Comparison of ENCODE assay signal across 12 mouse cellular contexts in the genomic region with DNA sequence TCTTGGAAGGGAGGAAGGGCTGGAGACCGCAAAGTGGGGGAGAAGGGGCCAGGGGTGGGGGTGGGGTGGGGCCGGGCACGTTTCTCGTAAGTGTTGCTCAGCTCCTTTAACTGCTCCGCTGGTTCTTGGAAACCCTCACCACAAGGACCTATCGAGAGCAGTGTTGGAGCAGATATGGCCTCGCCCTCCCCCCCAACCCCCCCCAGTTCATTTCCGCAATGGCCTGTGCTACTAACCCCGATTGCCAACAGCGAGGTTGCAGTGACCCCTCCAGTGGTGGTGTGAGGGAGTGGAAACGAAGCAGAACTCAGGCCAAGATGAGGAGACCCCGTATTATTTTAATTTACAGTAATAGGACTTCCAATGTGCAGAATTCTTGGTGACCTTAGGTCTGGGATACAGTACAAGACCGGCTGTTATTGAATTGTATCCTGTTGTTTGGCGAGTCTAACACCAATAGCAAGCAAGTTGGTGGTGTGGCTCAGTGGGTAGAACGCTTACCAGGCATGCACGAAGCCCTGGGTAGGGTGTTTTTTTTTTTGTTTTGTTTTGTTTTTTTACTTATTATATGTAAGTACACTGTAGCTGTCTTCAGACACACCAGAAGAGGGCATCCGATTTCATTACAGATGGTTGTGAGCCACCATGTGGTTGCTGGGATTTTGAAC. TPM values are rescaled to one million over a fixed set of nuclear protein-coding genes. Genes with fewer than 3 reads are reported as not detected.
DNase-seq lines count a peak whose midpoint lies in the region; ATAC-seq and TF ChIP-seq lines count a peak whose summit lies in the region.
"Had no signal": no experiment of that assay in that cellular context is flagged by ENCODE, and none has a peak within 500 bp of the region (broad histone marks: within the 10 kb centered on the region; RNA-seq: fewer than 3 reads in every experiment).

No protein-coding gene starts in this region.

- peaks cover 7% of the 10 kb centered on the region for H3K36me3 ChIP-seq in forebrain, embryonic 10.5 days (replicated peaks)
- H3K36me3 ChIP-seq in forebrain, embryonic 14.5 days (ENCODE audit: control insufficient read depth, insufficient read depth, low read length), result no peaks in the 10 kb centered on the region
- H3K36me3 ChIP-seq in liver, embryonic 13.5 days, result peaks cover 11% of the 10 kb centered on the region
- H3K36me3 ChIP-seq in stomach, postnatal 0 days (ENCODE audit: control insufficient read depth, insufficient read depth, low read length), result no peaks in the 10 kb centered on the region

- H3K4me3 ChIP-seq in forebrain, embryonic 10.5 days, result no peak overlapping the region
- no peak overlapping the region for H3K4me3 ChIP-seq in forebrain, embryonic 14.5 days (ENCODE audit: low read depth, low read length)
- H3K4me3 ChIP-seq in liver, embryonic 13.5 days (replicated peaks), result peak overlapping the region; percentile 31
- H3K4me3 ChIP-seq in stomach, postnatal 0 days (ENCODE audit: low read depth, low read length), result no peak overlapping the region
- H3K4me3 ChIP-seq: limb, embryonic 10.5 days had no signal

- H3K9ac ChIP-seq in forebrain, embryonic 14.5 days (ENCODE audit: low read length), result no peak overlapping the region
- peak overlapping the region; percentile 80 for H3K9ac ChIP-seq in liver, embryonic 13.5 days
- H3K9ac ChIP-seq in stomach, postnatal 0 days (ENCODE audit: low read length), result no peak overlapping the region

- TF ChIP-seq CTCF in stomach, postnatal 0 days (IDR thresholded peaks at IDR 0.05; ENCODE audit: low read depth), result no peak

- no peak for DNase-seq in forebrain, embryonic 10.5 days (ENCODE audit: extremely low spot score, low spot score)
- no peak for DNase-seq in forebrain, embryonic 14.5 days (ENCODE audit: low spot score)
- DNase-seq in spleen, postnatal 10 days (ENCODE audit: low spot score in 2 of 2), result peak; percentile 33 to 59
- no peak for DNase-seq in spleen, adult 18-20 months
- peak; percentile 76 for DNase-seq in liver, embryonic 13.5 days
- DNase-seq in stomach, postnatal 0 days (ENCODE audit: low spot score), result peak; percentile 52
- DNase-seq in right cerebral cortex, adult 2 months (ENCODE audit: low spot score in 2 of 2), result no peak
- DNase-seq in layer of hippocampus, postnatal 36 days, result no peak
- DNase-seq: cerebellum, adult 8-10 months; gastrocnemius, postnatal 36 days; kidney, adult 11 months had no signal

- peak overlapping the region; percentile 64; the same call in 1 of the 2 replicates for H3K27ac ChIP-seq in forebrain, embryonic 10.5 days
- no peak overlapping the region for H3K27ac ChIP-seq in forebrain, embryonic 14.5 days (ENCODE audit: low read depth, low read length)
- H3K27ac ChIP-seq in liver, embryonic 13.5 days, result peak overlapping the region; percentile 99
- H3K27ac ChIP-seq in stomach, postnatal 0 days (replicated peaks), result no peak overlapping the region
- H3K27ac ChIP-seq: limb, embryonic 10.5 days had no signal

- no peak overlapping the region for H3K4me2 ChIP-seq in forebrain, embryonic 14.5 days (ENCODE audit: low read length)
- H3K4me2 ChIP-seq in liver, embryonic 13.5 days, result peak overlapping the region; percentile 65
- no peak overlapping the region for H3K4me2 ChIP-seq in stomach, postnatal 0 days (replicated peaks; ENCODE audit: low read depth)

- H3K9me3 ChIP-seq in forebrain, embryonic 10.5 days, result no peaks in the 10 kb centered on the region
- H3K9me3 ChIP-seq in forebrain, embryonic 14.5 days (replicated peaks; ENCODE audit: control insufficient read depth, low read length), result no peaks in the 10 kb centered on the region
- no peaks in the 10 kb centered on the region for H3K9me3 ChIP-seq in liver, embryonic 13.5 days (replicated peaks)
- H3K9me3 ChIP-seq in stomach, postnatal 0 days (ENCODE audit: control insufficient read depth, low read length), result no peaks in the 10 kb centered on the region
- H3K9me3 ChIP-seq: limb, embryonic 10.5 days had no signal

- 81% methylated on average over 17 of the region's 17 CpGs for WGBS in forebrain, embryonic 10.5 days
- 81% methylated on average over 17 of the region's 17 CpGs for WGBS in forebrain, embryonic 14.5 days
- 18% methylated on average over 17 of the region's 17 CpGs for WGBS in liver, embryonic 13.5 days (ENCODE audit: insufficient replicate concordance)
- WGBS in stomach, postnatal 0 days, result 66% methylated on average over 17 of the region's 17 CpGs

- H3K27me3 ChIP-seq in forebrain, embryonic 10.5 days (ENCODE audit: poor library complexity, severe bottlenecking), result peaks cover 23% of the 10 kb centered on the region
- H3K27me3 ChIP-seq in forebrain, embryonic 14.5 days (replicated peaks; ENCODE audit: control insufficient read depth, insufficient read depth, low read length), result no peaks in the 10 kb centered on the region
- no peaks in the 10 kb centered on the region for H3K27me3 ChIP-seq in liver, embryonic 13.5 days
- H3K27me3 ChIP-seq in stomach, postnatal 0 days (ENCODE audit: control insufficient read depth, insufficient read depth, low read length), result no peaks in the 10 kb centered on the region

- peaks cover 9% of the 10 kb centered on the region for H3K4me1 ChIP-seq in forebrain, embryonic 10.5 days
- 0 out of 2 replicates have a peak, but pooled peaks cover 2% of the 10 kb centered on the region for H3K4me1 ChIP-seq in forebrain, embryonic 14.5 days (ENCODE audit: control insufficient read depth, insufficient read depth, low read length)
- H3K4me1 ChIP-seq in liver, embryonic 13.5 days (replicated peaks), result peaks cover 96% of the 10 kb centered on the region
- H3K4me1 ChIP-seq in stomach, postnatal 0 days (replicated peaks; ENCODE audit: control insufficient read depth, insufficient read depth), result no peaks in the 10 kb centered on the region

- no peak for TF ChIP-seq EP300 in stomach, postnatal 0 days (optimal IDR thresholded peaks at IDR 0.05)

- ATAC-seq in forebrain, embryonic 14.5 days, result no peak
- ATAC-seq in liver, embryonic 13.5 days (ENCODE audit: low read depth), result peak; percentile 90
- peak; percentile 49 for ATAC-seq in stomach, postnatal 0 days (ENCODE audit: low FRiP score, low TSS enrichment)

RNA-seq across cellular contexts. Expression of a gene that starts 10.4 kb away (rescaled TPM):
- 32.2 and 33.1 TPM in 2 replicates for polyA plus RNA-seq in forebrain, embryonic 10.5 days (2016; fragmentation: Nextera tagmentation; extraction: Ambion mirVana)
- polyA plus RNA-seq in forebrain, embryonic 14.5 days (2014; fragmentation: Nextera tagmentation; extraction: Ambion mirVana), result 11.4 and 15.7 TPM in 2 replicates
- 105 and 110 TPM in 2 replicates for polyA plus RNA-seq in liver, embryonic 13.5 days (2015; fragmentation: Nextera tagmentation; extraction: Ambion mirVana)
- 28.6 and 32.8 TPM in 2 replicates for polyA plus RNA-seq in stomach, postnatal 0 days (2015; fragmentation: Nextera tagmentation; extraction: Ambion mirVana)
- total RNA-seq in layer of hippocampus, postnatal 36 days (2021), result 1 to 10 TPM; 3.7 to 5.9 TPM

RNA-seq across cellular contexts. Expression of a gene that starts 48.5 kb away (rescaled TPM):
- polyA plus RNA-seq in forebrain, embryonic 10.5 days (2016; fragmentation: Nextera tagmentation; extraction: Ambion mirVana), result not detected in 2 replicates
- not detected in 2 replicates for polyA plus RNA-seq in forebrain, embryonic 14.5 days (2014; fragmentation: Nextera tagmentation; extraction: Ambion mirVana)
- not detected in 2 replicates for polyA plus RNA-seq in liver, embryonic 13.5 days (2015; fragmentation: Nextera tagmentation; extraction: Ambion mirVana)
- not detected in 2 replicates for polyA plus RNA-seq in stomach, postnatal 0 days (2015; fragmentation: Nextera tagmentation; extraction: Ambion mirVana)
- not detected for total RNA-seq in layer of hippocampus, postnatal 36 days (2021)
- total RNA-seq: gastrocnemius, postnatal 36 days had no signal
- polyA plus RNA-seq: limb, embryonic 10.5 days had no signal

RNA-seq across cellular contexts. Expression of a gene that starts 48.6 kb away (rescaled TPM):
- polyA plus RNA-seq in forebrain, embryonic 10.5 days (2016; fragmentation: Nextera tagmentation; extraction: Ambion mirVana), result 18.3 and 19.3 TPM in 2 replicates
- 18.4 and 21.3 TPM in 2 replicates for polyA plus RNA-seq in forebrain, embryonic 14.5 days (2014; fragmentation: Nextera tagmentation; extraction: Ambion mirVana)
- 3.2 and 4.9 TPM in 2 replicates for polyA plus RNA-seq in liver, embryonic 13.5 days (2015; fragmentation: Nextera tagmentation; extraction: Ambion mirVana)
- polyA plus RNA-seq in stomach, postnatal 0 days (2015; fragmentation: Nextera tagmentation; extraction: Ambion mirVana), result 6.9 and 7.8 TPM in 2 replicates
- total RNA-seq in layer of hippocampus, postnatal 36 days (2021), result 10 to 100 TPM; 42.7 to 45.8 TPM

RNA-seq across cellular contexts. Expression of a gene that starts 51.2 kb away (rescaled TPM):
- 1.0 and 1.2 TPM in 2 replicates for polyA plus RNA-seq in forebrain, embryonic 10.5 days (2016; fragmentation: Nextera tagmentation; extraction: Ambion mirVana)
- 0.25 TPM in 1 of 2 replicates, not detected in the other for polyA plus RNA-seq in forebrain, embryonic 14.5 days (2014; fragmentation: Nextera tagmentation; extraction: Ambion mirVana)
- polyA plus RNA-seq in liver, embryonic 13.5 days (2015; fragmentation: Nextera tagmentation; extraction: Ambion mirVana), result 0.23 TPM in 2 replicates
- polyA plus RNA-seq in stomach, postnatal 0 days (2015; fragmentation: Nextera tagmentation; extraction: Ambion mirVana), result 0.22 and 0.42 TPM in 2 replicates
- total RNA-seq in layer of hippocampus, postnatal 36 days (2021), result not detected
- total RNA-seq: gastrocnemius, postnatal 36 days had no signal

Comparison
In these comparisons a context has a peak if more than half of its experiments do, and no peak if none do; other contexts are left out.
1. DNase-seq: peak in spleen, postnatal 10 days (2 of 2), liver, embryonic 13.5 days (single experiment) and stomach, postnatal 0 days (single experiment); none in forebrain, embryonic 10.5 days (single experiment), forebrain, embryonic 14.5 days (single experiment), spleen, adult 18-20 months (0 of 2), right cerebral cortex, adult 2 months (0 of 2) and layer of hippocampus, postnatal 36 days (0 of 2).
2. H3K27ac ChIP-seq: peak in forebrain, embryonic 10.5 days (single experiment) and liver, embryonic 13.5 days (single experiment); none in forebrain, embryonic 14.5 days (single experiment) and stomach, postnatal 0 days (single experiment).